Mouse (Mus musculus) embryonic facial prominence, embryonic 13.5 days (tissue): ENCODE results near the gene Kctd5. TPM values are rescaled to one million over a fixed set of nuclear protein-coding genes. Genes with fewer than 3 reads are reported as not detected.
A peak's percentile ranks its signal among the peaks of the same experiment; 100 is the strongest.

Experiments
- ATAC-seq: fragments of 200-750 bp; cut with Nextera tagmentation; 2 replicates; pipeline ENCODE4 v1.8.0; 2017; ENCODE audit warnings: low read depth; ENCODE audit not compliant: insufficient number of reproducible peaks, insufficient read depth, low FRiP score, low TSS enrichment
- H3K27ac ChIP-seq: fragments of 300-500 bp; sonication (generic); 2 replicates; pipeline ENCODE4 v1.5.1; 2015; ENCODE audit warnings: moderate library complexity, mild to moderate bottlenecking, inconsistent platforms
- H3K27me3 ChIP-seq: fragments of 300-500 bp; sonication (generic); 2 replicates; pipeline ENCODE4 v1.6.1; 2015; ENCODE audit warnings: mild to moderate bottlenecking, inconsistent platforms
- H3K36me3 ChIP-seq: fragments of 300-500 bp; sonication (generic); 2 replicates; pipeline ENCODE4 v1.6.1; 2015; ENCODE audit warnings: mild to moderate bottlenecking, inconsistent platforms
- H3K4me1 ChIP-seq: fragments of 300-500 bp; sonication (generic); 2 replicates; pipeline ENCODE4 v1.6.1; 2015; ENCODE audit warnings: inconsistent platforms
- H3K4me2 ChIP-seq: fragments of 300-500 bp; sonication (generic); 2 replicates; pipeline ENCODE4 v1.6.1; 2015; ENCODE audit warnings: moderate library complexity, mild to moderate bottlenecking, inconsistent platforms
- H3K4me3 ChIP-seq: fragments of 300-500 bp; sonication (generic); 2 replicates; pipeline ENCODE4 v1.5.1; 2015; ENCODE audit warnings: mild to moderate bottlenecking, inconsistent platforms
- H3K9ac ChIP-seq: fragments of 300-500 bp; sonication (generic); 2 replicates; pipeline ENCODE4 v1.6.1; 2015; ENCODE audit warnings: mild to moderate bottlenecking, inconsistent platforms
- H3K9me3 ChIP-seq: fragments of 300-500 bp; sonication (generic); 2 replicates; pipeline ENCODE4 v1.6.1; 2016; ENCODE audit warnings: inconsistent platforms
- WGBS: fragments of 180-500 bp; shearing (Covaris S2); methylation state at CpG from one replicate; pipeline ENCODE4 v1.1.7; 2015; ENCODE audit warnings: mixed read lengths; 5-methylcytosine and 5-hydroxymethylcytosine counted together
- microRNA-seq: library from miRNA; unstranded; fragments of <30 nt; microRNA quantifications from one replicate; pipeline ENCODE4, GENCODE M21; 2016
- polyA plus RNA-seq: library from polyadenylated mRNA; unstranded; fragments of >200 nt; fragmentation: Nextera tagmentation; extraction: Ambion mirVana; gene quantifications from 2 replicates; pipeline ENCODE4 v1.2.1, GENCODE M21; 2015

Kctd5 gene
- polyA plus RNA-seq, 1 experiment from 2014 or later, result 78.9 TPM

DNA sequence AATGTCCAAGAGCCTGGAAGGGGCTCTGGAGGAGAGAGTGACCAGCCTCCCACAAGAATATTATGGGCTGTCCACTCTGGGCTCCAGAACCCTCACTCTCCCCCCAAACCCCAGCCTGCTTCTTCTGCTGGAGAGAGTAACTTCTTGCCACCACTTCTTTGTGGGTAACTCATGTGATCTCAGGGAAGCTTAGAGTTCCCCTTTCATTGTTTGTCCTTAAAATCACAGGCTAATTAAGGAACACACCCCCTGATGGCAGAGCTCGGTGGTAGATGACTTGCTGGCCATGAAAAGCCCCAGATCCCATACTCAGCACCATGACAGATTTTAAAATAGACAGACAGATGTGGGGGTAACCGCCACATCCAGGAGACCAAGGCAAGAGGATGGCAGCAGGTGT is 66.4 kb downstream of the Kctd5 start:
- ATAC-seq, result no peak
- no peak overlapping the region for H3K4me3 ChIP-seq
- no peak overlapping the region for H3K4me2 ChIP-seq
- 0 out of 2 replicates have a peak, but pooled peaks cover 2% of the 10 kb centered on the region for H3K27me3 ChIP-seq
- no peaks in the 10 kb centered on the region for H3K36me3 ChIP-seq
- no peaks in the 10 kb centered on the region for H3K9me3 ChIP-seq
- H3K9ac ChIP-seq, result no peak overlapping the region
- 37% methylated on average over 2 of the region's 2 CpGs for WGBS
- no peak overlapping the region for H3K27ac ChIP-seq
- no peaks in the 10 kb centered on the region for H3K4me1 ChIP-seq

GRCm38 (mm10) chr17:24005049-24005448 is 68.2 kb downstream of the Kctd5 start:
- no peak overlapping the region for H3K27ac ChIP-seq
- no peak overlapping the region for H3K9ac ChIP-seq
- 0 out of 2 replicates have a peak, but pooled peaks cover 2% of the 10 kb centered on the region for H3K27me3 ChIP-seq
- no peaks in the 10 kb centered on the region for H3K4me1 ChIP-seq
- no peak for ATAC-seq
- no peak overlapping the region for H3K4me3 ChIP-seq
- no peaks in the 10 kb centered on the region for H3K9me3 ChIP-seq
- WGBS, result 98% methylated on average over 3 of the region's 3 CpGs
- H3K36me3 ChIP-seq, result no peaks in the 10 kb centered on the region
- no peak overlapping the region for H3K4me2 ChIP-seq

GRCm38 (mm10) chr17:24004071-24004665 is 69.1 kb downstream of the Kctd5 start:
- Histone ChIP-seq H3K4me3 (no peak overlapping the region), H3K9ac (no peak overlapping the region), H3K27me3 (0 out of 2 replicates have a peak, but pooled peaks cover 2% of the 10 kb centered on the region), H3K36me3 (no peaks in the 10 kb centered on the region), H3K9me3 (no peaks in the 10 kb centered on the region), H3K27ac (no peak overlapping the region), H3K4me1 (no peaks in the 10 kb centered on the region), H3K4me2 (no peak overlapping the region)
- 92% methylated on average over 14 of the region's 14 CpGs for WGBS
- no peak for ATAC-seq

- 76% methylated on average over 5 of the region's 5 CpGs for WGBS
- Histone ChIP-seq H3K27me3 (no peaks in the 10 kb centered on the region), H3K4me3 (no peak overlapping the region), H3K36me3 (no peaks in the 10 kb centered on the region), H3K4me1 (no peaks in the 10 kb centered on the region), H3K27ac (no peak overlapping the region), H3K4me2 (no peak overlapping the region), H3K9me3 (no peaks in the 10 kb centered on the region), H3K9ac (no peak overlapping the region)
- ATAC-seq, result no peak
These were observed 72.9 kb downstream of the Kctd5 start for GRCm38 (mm10) chr17:24000404-24000803.

DNA sequence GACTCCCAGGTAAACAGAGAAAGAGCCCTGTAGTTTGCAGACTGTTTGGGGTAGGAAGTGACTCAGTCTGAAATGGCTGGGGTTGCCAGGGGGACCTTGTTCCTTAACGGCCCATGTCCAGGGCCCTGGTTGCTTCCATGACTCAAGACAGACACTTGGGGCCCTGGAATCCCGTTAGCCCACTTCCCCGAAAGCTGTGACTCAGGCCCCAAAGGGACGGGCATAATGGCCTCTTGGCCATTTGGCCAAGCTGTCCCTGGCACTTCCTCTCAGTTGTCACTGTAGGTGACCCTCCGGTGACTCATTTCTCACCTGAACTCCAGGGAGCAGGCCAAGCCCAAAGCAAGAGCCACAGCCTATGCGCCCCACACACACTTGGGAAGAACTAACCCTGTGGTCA is 74.9 kb downstream of the Kctd5 start:
- Histone ChIP-seq H3K4me1 (peaks cover 3% of the 10 kb centered on the region), H3K4me2 (no peak overlapping the region), H3K4me3 (no peak overlapping the region), H3K27ac (no peak overlapping the region), H3K9me3 (no peaks in the 10 kb centered on the region), H3K27me3 (0 out of 2 replicates have a peak, but pooled peaks cover 11% of the 10 kb centered on the region), H3K9ac (no peak overlapping the region), H3K36me3 (no peaks in the 10 kb centered on the region)
- 76% methylated on average over 6 of the region's 6 CpGs for WGBS
- no peak for ATAC-seq

- Histone ChIP-seq H3K27me3 (0 out of 2 replicates have a peak, but pooled peaks cover 11% of the 10 kb centered on the region), H3K4me2 (peak within 1 kb of the TSS; percentile 32), H3K9me3 (no peaks in the 10 kb centered on the region), H3K4me1 (peaks cover 7% of the 10 kb centered on the region), H3K4me3 (no peak within 1 kb of the TSS), H3K36me3 (no peaks in the 10 kb centered on the region), H3K27ac (no peak within 1 kb of the TSS), H3K9ac (no peak within 1 kb of the TSS)
- ATAC-seq, result no peak
- 63% methylated on average over 2 of the region's 2 CpGs for WGBS
These were observed 75.4 kb downstream of the Kctd5 start, which contains the start of gene Prss22 for GRCm38 (mm10) chr17:23997901-23998300. TSS of gene Prss22 (minus strand) at chr17:23998100.

Small RNA genes lying within 50 kb of the gene (microRNA-seq; reads per million reads assigned to microRNA genes)
- not detected for gene Gm27700

Other genes starting within 250 kb of the Kctd5 start
- 1,169 and 1,240 TPM in 2 replicates for gene Elob, start 244.3 kb downstream of the Kctd5 start, polyA plus RNA-seq
- 0.38 and 0.48 TPM in 2 replicates for gene Prss33, start 237.4 kb downstream of the Kctd5 start, polyA plus RNA-seq
- gene Prss32, start 229.6 kb downstream of the Kctd5 start, polyA plus RNA-seq, result 0.78 TPM in 1 of 2 replicates, not detected in the other
- gene Prss41, start 229.3 kb downstream of the Kctd5 start, polyA plus RNA-seq, result 2.0 TPM in 2 replicates
- not detected in 2 replicates for gene Prss21, start 205.4 kb downstream of the Kctd5 start, polyA plus RNA-seq
- gene Dcpp1, start 192.6 kb downstream of the Kctd5 start, polyA plus RNA-seq, result not detected in 2 replicates
- not detected in 2 replicates for gene Dcpp2, start 192.6 kb downstream of the Kctd5 start, polyA plus RNA-seq
- gene Dcpp3, start 156.0 kb downstream of the Kctd5 start, polyA plus RNA-seq, result not detected in 2 replicates
- not detected in 2 replicates for gene Sbp, start 131.8 kb downstream of the Kctd5 start, polyA plus RNA-seq
- not detected in 2 replicates for gene Sbpl, start 118.2 kb downstream of the Kctd5 start, polyA plus RNA-seq
- gene Prss30, start 92.9 kb downstream of the Kctd5 start, polyA plus RNA-seq, result 0.18 TPM in 1 of 2 replicates, not detected in the other
- gene Prss22, start 75.4 kb downstream of the Kctd5 start, polyA plus RNA-seq, result 2.2 and 2.5 TPM in 2 replicates
- gene Prss27, start 35.3 kb downstream of the Kctd5 start, polyA plus RNA-seq, result 0.28 and 0.38 TPM in 2 replicates
- 35.8 and 37.8 TPM in 2 replicates for gene Pdpk1, start 77.4 kb upstream of the Kctd5 start, polyA plus RNA-seq
- gene Amdhd2, start 90.3 kb upstream of the Kctd5 start, polyA plus RNA-seq, result 34.1 and 41.4 TPM in 2 replicates
- gene Atp6v0c, start 96.2 kb upstream of the Kctd5 start, polyA plus RNA-seq, result 420 and 448 TPM in 2 replicates
- gene Tbc1d24, start 132.1 kb upstream of the Kctd5 start, polyA plus RNA-seq, result 10.2 and 10.3 TPM in 2 replicates
- 13.0 and 14.0 TPM in 2 replicates for gene Ntn3, start 136.0 kb upstream of the Kctd5 start, polyA plus RNA-seq
- gene Tedc2, start 147.4 kb upstream of the Kctd5 start, polyA plus RNA-seq, result 15.7 and 16.3 TPM in 2 replicates
- 61.9 and 63.1 TPM in 2 replicates for gene Ccnf, start 178.0 kb upstream of the Kctd5 start, polyA plus RNA-seq